Mouse (Mus musculus) ES-E14 (cell line): ENCODE measurements around the gene Icosl.

ENCODE experiments used
- CHD2 ChIP-seq: IDR thresholded peaks from 2 replicates; pipeline ENCODE4 v1.6.1; 2014; ENCODE audit warnings: mild to moderate bottlenecking, low read depth, low read length, inconsistent platforms
- MAFK ChIP-seq: IDR thresholded peaks from 2 replicates; pipeline ENCODE4 v1.6.1; 2014; ENCODE audit warnings: mild to moderate bottlenecking, low read depth, low read length, inconsistent platforms; ENCODE audit not compliant: insufficient read depth
- ZC3H11A ChIP-seq: IDR thresholded peaks from 2 replicates; pipeline ENCODE4 v1.6.1; 2012; ENCODE audit warnings: low read depth, mild to moderate bottlenecking, inconsistent platforms, low read length, borderline replicate concordance
- ZNF384 ChIP-seq: IDR thresholded peaks from 2 replicates; pipeline ENCODE4 v1.6.1; 2012; ENCODE audit warnings: low read depth, low read length, inconsistent platforms

DNA sequence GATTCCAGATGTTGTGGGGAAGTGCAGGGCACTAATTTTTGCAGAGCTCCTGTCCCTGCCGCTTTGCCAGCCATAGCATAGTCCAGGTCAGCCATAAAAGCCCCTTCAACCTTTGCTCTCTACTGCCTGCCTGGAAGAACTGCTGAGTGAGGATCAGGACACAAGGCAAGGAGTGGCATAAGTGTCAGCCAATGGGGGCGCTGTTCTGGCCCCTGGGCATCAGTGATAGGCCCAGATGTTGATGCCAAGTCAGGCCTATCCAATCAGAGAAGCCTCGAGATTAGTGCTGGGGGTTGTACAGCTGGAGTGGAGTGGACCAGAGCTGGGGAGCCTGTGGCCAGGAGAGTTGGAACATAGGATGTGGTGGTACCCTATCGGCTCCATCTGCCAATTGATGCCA lies 1.9 kb upstream of the Icosl start:
- TF ChIP-seq ZC3H11A (no peak), MAFK (peak; percentile 70), CHD2 (peak; percentile 91), ZNF384 (no peak)
